Mouse (Mus musculus) myocyte (in vitro differentiated cells): Measurements from ENCODE around the gene Nlrc5. TPM values are rescaled to one million over a fixed set of nuclear protein-coding genes. Genes with fewer than 3 reads are reported as not detected.
"Not testable (repeated sequence)": the region's sequence is repeated elsewhere in the genome, so short reads cannot be mapped to it uniquely, and the experiment has no call there.

ENCODE experiments used
- H3K27me3 ChIP-seq: one replicate; pipeline ENCODE4 v1.6.1; 2011; ENCODE audit not compliant: control insufficient read depth, insufficient read depth, insufficient read length
- H3K36me3 ChIP-seq: one replicate; pipeline ENCODE4 v1.6.1; 2011; ENCODE audit not compliant: control insufficient read depth, insufficient read depth
- H3K4me2 ChIP-seq: one replicate; pipeline ENCODE4 v1.6.1; 2011; ENCODE audit warnings: low read depth, control low read depth
- H3K4me3 ChIP-seq: one replicate; pipeline ENCODE4 v1.5.1; 2011; ENCODE audit warnings: mild to moderate bottlenecking, control low read depth, moderate library complexity
- H3K79me2 ChIP-seq: one replicate; pipeline ENCODE4 v1.6.1; 2011; ENCODE audit not compliant: control insufficient read depth, insufficient read depth
- H3ac ChIP-seq: one replicate; pipeline ENCODE4 v1.6.1; 2011; ENCODE audit not compliant: control insufficient read depth, insufficient read length
- CEBPB ChIP-seq: IDR thresholded peaks from 2 replicates; pipeline ENCODE4 v1.6.1; 2011; ENCODE audit warnings: mild to moderate bottlenecking, moderate library complexity; ENCODE audit not compliant: poor library complexity, insufficient read depth, severe bottlenecking
- E2F4 ChIP-seq: IDR thresholded peaks from one replicate; pipeline ENCODE4 v1.6.1; 2011; ENCODE audit warnings: mild to moderate bottlenecking, control low read depth, moderate library complexity; ENCODE audit not compliant: insufficient read depth
- MAX ChIP-seq: IDR thresholded peaks from one replicate; pipeline ENCODE4 v1.6.1; 2011; ENCODE audit warnings: low read depth, mild to moderate bottlenecking, control low read depth
- MYOD1 ChIP-seq, 3 experiments: IDR thresholded peaks; one replicate each; pipeline ENCODE4 v1.6.1; 2011; ENCODE audit warnings: control low read depth in 2 of 3, low read depth in 2 of 3, mild to moderate bottlenecking in 2 of 3, moderate library complexity in 1 of 3; ENCODE audit not compliant: insufficient read length in 2 of 3, control insufficient read depth in 1 of 3
- MYOG ChIP-seq, 3 experiments: IDR thresholded peaks; one replicate each; pipeline ENCODE4 v1.6.1; 2011; ENCODE audit warnings: control low read depth in 2 of 3, low read depth in 2 of 3, mild to moderate bottlenecking in 2 of 3; ENCODE audit not compliant: insufficient read length in 2 of 3, control insufficient read depth in 1 of 3, insufficient read depth in 1 of 3
- POLR2A ChIP-seq: IDR thresholded peaks from one replicate; pipeline ENCODE4 v1.6.1; 2011; ENCODE audit warnings: low read depth, mild to moderate bottlenecking, control low read depth, moderate library complexity; ENCODE audit not compliant: insufficient read length
- POLR2AphosphoS2 ChIP-seq: IDR thresholded peaks from one replicate; pipeline ENCODE4 v1.6.1; 2011; ENCODE audit warnings: low read depth, control low read depth; ENCODE audit not compliant: insufficient read length
- REST ChIP-seq: IDR thresholded peaks from one replicate; pipeline ENCODE4 v1.6.1; 2011; ENCODE audit warnings: mild to moderate bottlenecking, control low read depth, moderate library complexity; ENCODE audit not compliant: insufficient read depth, insufficient read length
- SRF ChIP-seq: IDR thresholded peaks from one replicate; pipeline ENCODE4 v1.6.1; 2011; ENCODE audit warnings: low read depth; ENCODE audit not compliant: control insufficient read depth, insufficient read length
- TCF12 ChIP-seq: IDR thresholded peaks from one replicate; pipeline ENCODE4 v1.6.1; 2011; ENCODE audit warnings: mild to moderate bottlenecking, control low read depth; ENCODE audit not compliant: poor library complexity, insufficient read depth, severe bottlenecking
- TCF3 ChIP-seq: IDR thresholded peaks from one replicate; pipeline ENCODE4 v1.6.1; 2011; ENCODE audit warnings: low read depth, control low read depth; ENCODE audit not compliant: insufficient read length
- USF1 ChIP-seq: IDR thresholded peaks from one replicate; pipeline ENCODE4 v1.6.1; 2011; ENCODE audit warnings: low read depth, mild to moderate bottlenecking, control low read depth, moderate library complexity
- polyA plus RNA-seq: library from polyadenylated mRNA; unstranded; fragments of >200 nt; fragmentation: generic; extraction: Trizol; gene quantifications from one replicate; pipeline ENCODE4 v1.2.1, GENCODE M21; 2012; ENCODE audit warnings: missing spikeins

The Nlrc5 gene
- polyA plus RNA-seq, 1 experiment = 0.40 TPM

DNA sequence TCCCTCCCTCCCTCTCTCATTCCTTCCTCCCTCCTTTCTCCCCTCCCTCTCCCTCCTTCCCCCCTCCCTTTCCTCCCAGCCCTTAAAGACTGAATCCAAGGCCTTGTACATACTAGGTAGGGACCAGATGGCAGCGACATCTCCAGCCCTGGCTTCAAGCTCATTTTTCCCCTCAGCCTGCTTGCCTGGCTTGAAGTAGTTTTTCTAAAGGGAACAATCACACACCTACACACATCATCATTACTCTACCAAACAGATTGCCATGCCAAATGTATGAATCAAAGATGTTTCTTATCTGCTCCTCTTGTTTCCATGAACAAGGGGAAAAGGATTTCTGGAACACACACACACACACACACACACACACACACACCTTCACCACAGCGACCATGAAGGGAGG is 10.3 kb downstream of the Nlrc5 start:
- peaks cover 45% of the 10 kb centered on the region for H3K27me3 ChIP-seq

DNA sequence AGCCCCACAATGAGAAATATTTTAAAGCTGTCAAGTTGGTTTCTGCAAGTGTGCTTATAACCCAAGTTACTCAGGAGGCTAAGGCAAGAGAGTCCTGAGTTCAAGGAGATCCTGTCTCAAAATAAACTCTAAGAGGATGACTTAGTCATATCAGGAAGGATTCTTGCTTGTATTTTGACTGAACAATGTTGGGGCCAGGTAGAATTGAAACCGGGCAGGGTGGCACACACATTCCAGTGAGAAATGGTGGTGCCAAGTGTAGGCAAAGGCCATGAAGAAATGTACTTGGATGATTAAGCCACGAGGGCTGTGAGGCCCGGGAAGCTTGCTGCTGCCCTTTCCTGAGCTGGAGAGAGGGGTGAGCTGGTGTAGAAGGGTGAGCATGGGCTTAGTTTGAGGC is 13.0 kb downstream of the Nlrc5 start:
- peaks cover 31% of the 10 kb centered on the region for H3K27me3 ChIP-seq
- H3ac ChIP-seq = no peak overlapping the region
- H3K4me2 ChIP-seq = no peak overlapping the region
- TF ChIP-seq SRF (no peak), TCF3 (no peak), MYOG (IDR thresholded peaks at IDR 0.05; ENCODE audit: control insufficient read depth in 1 of 3, insufficient read depth in 1 of 3, insufficient read length in 2 of 3, low read depth in 2 of 3) (no peak), CEBPB (no peak), MAX (no peak), POLR2AphosphoS2 (no peak), REST (no peak), TCF12 (no peak), E2F4 (no peak)
- no peak overlapping the region for H3K4me3 ChIP-seq
- H3K36me3 ChIP-seq = no peaks in the 10 kb centered on the region
- no peaks in the 10 kb centered on the region for H3K79me2 ChIP-seq

More for the DNA sequence above, 10.3 kb downstream of the Nlrc5 start:
- no peak for TF ChIP-seq MAX
- no peak for TF ChIP-seq MYOD1 (IDR thresholded peaks at IDR 0.05; ENCODE audit: control insufficient read depth in 1 of 3, insufficient read length in 2 of 3, low read depth in 2 of 3)
- TF ChIP-seq MYOG (IDR thresholded peaks at IDR 0.05; ENCODE audit: control insufficient read depth in 1 of 3, insufficient read depth in 1 of 3, insufficient read length in 2 of 3, low read depth in 2 of 3) = no peak
- TF ChIP-seq REST = no peak
- no peak overlapping the region for H3K4me3 ChIP-seq
- H3ac ChIP-seq = no peak overlapping the region
- no peaks in the 10 kb centered on the region for H3K79me2 ChIP-seq
- no peak overlapping the region for H3K4me2 ChIP-seq
- no peaks in the 10 kb centered on the region for H3K36me3 ChIP-seq

DNA sequence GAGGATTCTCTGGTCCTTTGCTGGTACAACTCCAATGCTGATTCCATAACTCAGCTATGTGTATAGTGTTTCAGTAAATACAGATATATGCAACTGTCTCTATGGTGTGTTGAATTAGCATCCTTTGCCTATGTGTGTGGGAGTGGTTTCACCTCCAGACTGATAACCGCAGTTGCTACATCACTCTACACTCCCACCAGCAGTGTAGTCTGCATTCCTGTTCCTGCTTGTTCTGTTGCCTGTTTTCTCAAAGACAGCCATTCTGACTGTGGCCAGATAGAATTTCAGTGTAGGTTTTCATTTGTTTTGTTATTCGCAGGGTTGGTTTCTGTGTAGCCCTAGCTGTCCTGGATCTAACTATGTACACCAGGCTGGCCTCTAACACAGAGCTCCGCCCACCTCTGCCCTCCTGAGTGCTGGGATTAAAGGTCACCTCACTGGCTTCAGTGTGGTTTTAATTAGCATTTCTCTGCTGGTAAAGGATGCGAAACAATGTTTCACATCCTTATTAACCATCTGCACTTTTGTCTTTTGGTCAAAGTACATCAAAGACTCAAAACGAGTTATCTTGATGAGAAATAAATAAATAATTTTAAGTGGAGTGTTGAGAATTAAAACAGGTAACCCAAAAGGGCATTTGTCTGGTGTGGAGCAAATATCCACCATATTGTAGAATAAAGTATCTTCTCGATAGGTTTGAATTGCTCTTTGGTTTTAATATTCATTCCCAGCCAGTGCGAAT is 13.6 kb downstream of the Nlrc5 start:
- no peaks in the 10 kb centered on the region for H3K36me3 ChIP-seq
- no peak overlapping the region for H3K4me2 ChIP-seq
- H3K79me2 ChIP-seq = no peaks in the 10 kb centered on the region
- TF ChIP-seq CEBPB (no peak), REST (no peak), MYOG (IDR thresholded peaks at IDR 0.05; ENCODE audit: control insufficient read depth in 1 of 3, insufficient read depth in 1 of 3, insufficient read length in 2 of 3, low read depth in 2 of 3) (no peak), E2F4 (no peak), POLR2A (no peak), MAX (no peak), SRF (no peak), TCF12 (no peak), USF1 (no peak), TCF3 (no peak), MYOD1 (IDR thresholded peaks at IDR 0.05; ENCODE audit: control insufficient read depth in 1 of 3, insufficient read length in 2 of 3, low read depth in 2 of 3) (no peak), POLR2AphosphoS2 (no peak)
- H3K4me3 ChIP-seq = no peak overlapping the region
- no peak overlapping the region for H3ac ChIP-seq
- peaks cover 26% of the 10 kb centered on the region for H3K27me3 ChIP-seq

DNA sequence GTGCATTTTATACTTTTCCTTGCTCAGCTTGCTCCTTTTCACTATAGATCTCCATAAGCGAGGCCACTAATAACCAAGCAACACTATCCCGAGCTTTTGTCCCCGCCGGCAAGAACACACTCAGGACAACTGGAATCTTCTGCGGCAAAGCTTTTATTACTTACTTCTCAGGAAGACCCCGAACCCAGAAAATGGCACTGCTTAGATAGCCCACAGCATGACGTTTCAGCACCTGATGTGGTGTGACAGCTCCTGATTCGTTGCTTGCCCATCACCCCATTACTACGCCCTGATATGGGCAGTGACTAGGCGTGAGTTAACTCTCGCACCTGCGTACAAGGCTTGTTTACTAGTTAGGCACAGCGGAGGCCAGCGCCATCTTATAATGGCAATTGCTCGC is 18.8 kb downstream of the Nlrc5 start:
- peak; percentile 8 for TF ChIP-seq REST
- H3K36me3 ChIP-seq, H3K4me2 ChIP-seq, H3ac ChIP-seq, H3K4me3 ChIP-seq, H3K79me2 ChIP-seq: not testable (repeated sequence)
- H3K27me3 ChIP-seq = peaks cover 19% of the 10 kb centered on the region

DNA sequence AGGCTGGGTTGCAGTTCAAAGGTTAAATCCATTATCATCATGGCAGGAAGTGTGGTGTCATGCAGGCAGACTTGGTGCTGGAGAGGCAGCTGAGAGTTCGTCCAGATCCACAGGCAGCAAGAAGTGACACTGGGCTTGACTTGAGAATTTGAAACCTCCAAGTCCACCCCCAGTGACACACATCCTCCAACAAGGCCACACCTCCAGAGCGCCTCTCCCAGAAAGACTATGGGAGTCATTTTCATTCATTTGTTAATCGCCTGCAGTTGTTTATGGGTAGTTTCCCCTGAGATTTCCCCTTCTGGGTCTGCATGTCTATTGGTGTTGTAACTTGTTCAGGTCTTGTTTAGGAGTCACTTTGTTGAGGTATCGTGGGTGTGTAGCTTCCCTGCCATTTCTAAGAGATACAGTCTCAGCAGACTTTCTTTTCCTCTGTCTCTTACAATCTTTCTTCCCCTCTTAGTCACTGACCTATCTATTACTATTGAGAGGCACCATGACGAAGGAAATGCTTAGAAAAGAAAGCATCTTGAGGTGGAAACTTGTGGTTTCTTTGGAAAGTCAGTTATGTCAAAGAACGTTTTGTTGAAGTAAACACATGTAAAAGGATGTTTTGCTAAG is 19.8 kb downstream of the Nlrc5 start:
- TF ChIP-seq TCF12 = no peak
- TF ChIP-seq CEBPB = no peak
- TF ChIP-seq TCF3 = no peak
- no peak for TF ChIP-seq REST
- no peak for TF ChIP-seq MYOG (IDR thresholded peaks at IDR 0.05; ENCODE audit: control insufficient read depth in 1 of 3, insufficient read depth in 1 of 3, insufficient read length in 2 of 3, low read depth in 2 of 3)
- no peak for TF ChIP-seq MAX
- TF ChIP-seq MYOD1 (IDR thresholded peaks at IDR 0.05; ENCODE audit: control insufficient read depth in 1 of 3, insufficient read length in 2 of 3, low read depth in 2 of 3) = no peak
- no peak for TF ChIP-seq E2F4
- TF ChIP-seq SRF = no peak
- TF ChIP-seq POLR2A = no peak
- no peak for TF ChIP-seq POLR2AphosphoS2
- TF ChIP-seq USF1 = no peak

More for the DNA sequence above, 19.8 kb downstream of the Nlrc5 start:
- Histone ChIP-seq H3K79me2 (no peaks in the 10 kb centered on the region), H3K27me3 (peaks cover 17% of the 10 kb centered on the region), H3K36me3 (no peaks in the 10 kb centered on the region), H3K4me2 (no peak overlapping the region), H3ac (no peak overlapping the region), H3K4me3 (no peak overlapping the region)
